Mouse (Mus musculus) B cell, adult (primary cell): Measurements from ENCODE around the gene Unkl. TPM values are rescaled to one million over a fixed set of nuclear protein-coding genes. Genes with fewer than 3 reads are reported as not detected.

Experiments used
- total RNA-seq: library from RNA; stranded (reverse); gene quantifications from 4 replicates; pipeline ENCODE4 v1.2.4, GENCODE M21; 2023; ENCODE audit not compliant: inconsistent age

The Unkl gene
- 34.3 to 40.5 TPM (median 35.6 TPM) in 4 replicates for total RNA-seq

GRCm38 (mm10) chr17:25188150-25189031 is at the start of gene Unkl:
TSS of gene Unkl (plus strand) at chr17:25188397.

DNA sequence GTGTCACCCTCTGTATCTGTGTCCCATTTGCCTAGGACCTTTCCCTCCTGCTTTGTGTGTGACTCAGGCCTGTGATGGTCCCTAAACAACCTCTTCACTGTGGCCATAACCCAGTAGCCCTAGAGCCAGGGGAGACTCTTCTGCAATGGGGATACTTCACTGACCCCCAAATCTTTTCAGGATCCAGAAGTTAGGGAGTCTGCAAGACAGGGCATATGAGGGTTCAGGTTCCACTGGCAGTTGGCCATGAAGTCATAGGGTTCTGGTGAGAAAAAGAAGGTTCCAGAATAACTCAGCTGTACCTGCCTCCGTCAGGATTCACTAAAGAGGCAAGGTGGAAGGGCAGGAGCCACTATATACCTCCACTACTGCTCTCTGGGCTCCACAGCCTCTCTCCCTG is 26.0 kb upstream of the Unkl start, which contains the start of gene Ccdc154:
Ccdc154 (plus strand) TSS at position 301 of the 400 bp plus-strand sequence.

DNA sequence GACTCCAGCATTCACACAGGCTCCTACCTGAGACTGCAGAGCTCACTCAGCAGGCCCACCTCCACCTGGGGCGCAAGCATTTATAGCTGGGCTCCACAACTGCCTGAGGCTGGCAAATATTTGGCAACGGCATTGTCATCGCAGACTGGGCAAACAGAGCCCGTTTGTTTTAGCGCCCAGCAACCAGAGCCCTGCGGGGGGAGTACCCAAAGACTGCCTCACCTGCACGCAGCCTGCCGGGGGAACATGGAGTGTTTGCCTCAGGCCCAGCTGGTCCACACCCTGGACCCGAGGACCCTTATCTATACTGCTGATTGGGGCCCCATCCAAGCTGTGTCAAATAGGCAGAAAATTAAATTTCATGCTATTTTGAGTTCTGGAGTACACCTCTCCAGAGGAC is 12.8 kb upstream of the Unkl start, which contains the start of gene Gm38655:
Gm38655 (minus strand) TSS at position 61 of the 400 bp plus-strand sequence.

DNA sequence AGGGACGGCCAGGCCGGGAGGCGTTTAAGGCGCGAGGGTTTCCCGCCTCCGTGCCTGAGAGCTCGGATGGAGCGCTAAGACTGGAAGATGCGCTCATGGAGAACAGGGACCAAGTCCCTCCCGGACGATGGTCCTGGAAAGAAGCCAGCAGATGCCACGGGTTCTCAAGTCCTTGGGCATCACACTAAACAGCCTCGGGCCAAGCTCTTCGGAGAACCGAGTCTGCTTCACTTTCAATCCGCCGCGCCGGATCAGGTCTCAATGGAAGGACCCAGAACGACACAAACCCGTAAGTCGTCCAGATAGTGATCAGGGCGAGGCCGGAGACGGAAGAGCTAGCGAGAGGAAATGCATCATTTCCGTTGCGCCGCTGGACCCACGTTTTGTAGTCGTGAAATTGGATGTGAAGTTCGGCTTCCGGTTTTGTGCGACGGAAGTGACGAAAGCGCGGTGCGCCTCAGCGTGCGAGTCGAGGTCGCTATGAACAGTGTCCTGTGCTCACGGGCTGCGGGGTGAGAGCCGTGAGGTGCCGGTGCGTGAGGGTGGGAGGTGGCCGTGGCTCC is 4.0 kb upstream of the Unkl start, which contains the start of gene BC003965:
BC003965 (plus strand) TSS at position 426 of the 563 bp plus-strand sequence.

DNA sequence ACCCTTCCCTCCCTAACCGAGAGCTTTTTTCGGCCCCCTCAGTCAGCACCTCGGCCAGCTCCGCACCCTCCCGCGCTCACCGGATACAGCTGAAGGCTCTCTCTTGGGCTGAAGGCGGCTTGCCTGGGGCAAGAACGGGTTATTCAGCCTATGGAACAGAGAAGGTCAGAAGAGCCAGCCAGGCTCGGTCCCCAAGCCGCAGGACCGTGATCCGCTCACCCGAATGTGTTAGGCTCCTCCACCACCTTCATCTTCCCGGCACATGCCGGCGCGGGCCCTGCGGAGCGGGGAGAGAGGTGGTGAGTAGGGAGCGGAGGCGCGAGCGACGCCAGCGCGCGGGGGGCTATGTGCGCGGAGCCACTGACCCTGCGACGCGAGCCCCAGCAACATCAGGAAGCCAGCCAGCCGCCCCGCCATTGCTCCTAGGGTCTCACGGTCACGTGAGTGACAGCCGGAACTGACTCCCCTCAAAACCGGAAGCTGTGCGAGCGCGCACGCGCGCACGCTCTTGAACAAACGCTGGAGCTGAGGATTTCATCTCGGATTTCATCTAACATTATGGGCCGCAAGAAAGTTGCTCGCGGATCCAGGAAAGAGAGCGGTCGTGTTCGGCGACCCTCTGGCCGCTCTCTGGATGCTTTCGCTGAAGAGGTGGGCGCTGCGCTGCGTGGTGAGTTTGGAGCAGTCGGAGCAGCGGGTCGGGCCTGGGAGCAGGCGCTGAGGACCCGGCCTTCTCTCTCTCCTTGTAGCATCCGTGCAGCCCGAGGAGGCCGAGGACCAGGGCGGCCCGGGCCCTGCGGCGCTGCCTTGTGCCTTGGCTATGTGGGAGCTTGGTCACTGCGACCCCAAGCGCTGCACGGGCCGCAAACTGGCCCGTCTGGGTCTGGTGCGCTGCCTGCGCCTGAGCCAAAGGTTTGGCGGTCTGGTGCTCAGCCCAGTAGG is 51.8 kb downstream of the Unkl start, which contains the start of the genes Gnptg and Tsr3:
Gnptg (minus strand) TSS at position 430 of the 942 bp plus-strand sequence.
Tsr3 (plus strand) TSS at position 476 of the 942 bp plus-strand sequence.

GRCm38 (mm10) chr17:25256140-25256754 is 68.0 kb downstream of the Unkl start, which contains the start of gene Baiap3:
TSS of gene Baiap3 (minus strand) at chr17:25256364.

DNA sequence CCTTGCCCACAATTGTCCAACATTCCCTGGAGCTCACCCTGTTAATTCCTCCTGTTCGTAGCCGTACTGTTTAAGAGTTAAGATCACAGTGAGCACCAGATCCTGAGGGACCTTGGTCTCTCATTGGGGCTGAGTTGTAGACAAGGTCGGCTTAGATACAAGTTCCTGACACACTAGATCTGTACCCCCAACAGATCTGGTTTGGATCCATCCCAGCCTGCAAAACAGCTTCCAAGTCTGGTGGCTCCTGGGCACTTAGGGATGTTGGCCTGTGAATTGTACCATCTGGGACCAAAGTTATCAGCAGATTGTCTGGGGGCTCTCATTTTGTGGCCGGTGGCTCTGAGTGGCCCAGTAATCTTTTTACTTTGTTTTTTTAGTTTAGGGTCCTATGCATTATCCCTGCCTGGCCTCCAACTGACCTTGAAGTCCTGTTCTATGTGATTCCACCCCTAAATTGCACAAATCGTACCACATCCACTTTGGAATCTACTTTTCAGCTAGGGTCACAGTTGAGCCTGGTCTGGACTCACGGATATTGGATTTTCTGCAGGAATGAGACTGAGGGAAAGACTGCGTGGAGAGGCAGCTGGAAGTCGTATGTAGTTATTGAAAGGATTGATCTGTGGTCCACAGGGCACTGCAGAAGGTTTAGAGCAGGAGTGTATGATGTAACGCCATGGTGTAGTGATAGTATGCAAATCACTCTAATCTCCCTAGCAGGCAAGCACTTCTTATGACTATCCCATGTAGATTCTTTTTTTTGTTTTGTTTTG is 86.6 kb downstream of the Unkl start, which contains the start of gene Ube2i:
Ube2i (minus strand) TSS at position 52 of the 776 bp plus-strand sequence.

Other genes with a start within 250 kb of the Unkl start
- gene Jpt2, start 227.7 kb upstream of the Unkl start, total RNA-seq: 28.7 to 38.2 TPM (median 33.4 TPM) in 4 replicates
- gene Cramp1l, start 172.6 kb upstream of the Unkl start, total RNA-seq: 38.2 to 47.6 TPM (median 41.7 TPM) in 4 replicates
- 66.0 to 71.9 TPM (median 68.3 TPM) in 4 replicates for gene Ift140, start 172.3 kb upstream of the Unkl start, total RNA-seq
- not detected in 4 replicates for gene Tmem204, start 104.8 kb upstream of the Unkl start, total RNA-seq
- 30.5 to 38.6 TPM (median 33.5 TPM) in 4 replicates for gene Telo2, start 72.4 kb upstream of the Unkl start, total RNA-seq
- gene Ptx4, start 67.6 kb upstream of the Unkl start, total RNA-seq: not detected in 4 replicates
- 41.6 to 51.0 TPM (median 43.7 TPM) in 4 replicates for gene Clcn7, start 55.0 kb upstream of the Unkl start, total RNA-seq
- gene Ccdc154, start 25.9 kb upstream of the Unkl start, total RNA-seq: 0.29 to 0.42 TPM (median 0.36 TPM) in 3 of 4 replicates, not detected in the other
- gene Gm38655, start 12.9 kb upstream of the Unkl start, total RNA-seq: not detected in 4 replicates
- 14.1 to 16.3 TPM (median 14.7 TPM) in 4 replicates for gene BC003965, start 3.8 kb upstream of the Unkl start, total RNA-seq
- gene Gnptg, start 51.7 kb downstream of the Unkl start, total RNA-seq: 23.3 to 29.1 TPM (median 27.6 TPM) in 4 replicates
- 14.8 to 19.8 TPM (median 15.4 TPM) in 4 replicates for gene Tsr3, start 51.8 kb downstream of the Unkl start, total RNA-seq
- gene Baiap3, start 68.0 kb downstream of the Unkl start, total RNA-seq: 0.54 to 2.4 TPM (median 1.2 TPM) in 4 replicates
- gene Ube2i, start 86.2 kb downstream of the Unkl start, total RNA-seq: 423 to 464 TPM (median 442 TPM) in 4 replicates
- gene Prss34, start 110.0 kb downstream of the Unkl start, total RNA-seq: not detected in 4 replicates
- not detected in 4 replicates for gene Prss28, start 120.2 kb downstream of the Unkl start, total RNA-seq
- not detected in 4 replicates for gene Prss29, start 130.3 kb downstream of the Unkl start, total RNA-seq
- gene Tpsab1, start 157.2 kb downstream of the Unkl start, total RNA-seq: not detected in 4 replicates
- not detected in 4 replicates for gene Tpsb2, start 177.9 kb downstream of the Unkl start, total RNA-seq
- gene Tpsg1, start 180.9 kb downstream of the Unkl start, total RNA-seq: not detected in 4 replicates
- 5.3 to 10.7 TPM (median 7.8 TPM) in 4 replicates for gene Cacna1h, start 245.4 kb downstream of the Unkl start, total RNA-seq